Mouse (Mus musculus): ENCODE measurements around the gene Acap3.

Acap3 gene

DNA sequence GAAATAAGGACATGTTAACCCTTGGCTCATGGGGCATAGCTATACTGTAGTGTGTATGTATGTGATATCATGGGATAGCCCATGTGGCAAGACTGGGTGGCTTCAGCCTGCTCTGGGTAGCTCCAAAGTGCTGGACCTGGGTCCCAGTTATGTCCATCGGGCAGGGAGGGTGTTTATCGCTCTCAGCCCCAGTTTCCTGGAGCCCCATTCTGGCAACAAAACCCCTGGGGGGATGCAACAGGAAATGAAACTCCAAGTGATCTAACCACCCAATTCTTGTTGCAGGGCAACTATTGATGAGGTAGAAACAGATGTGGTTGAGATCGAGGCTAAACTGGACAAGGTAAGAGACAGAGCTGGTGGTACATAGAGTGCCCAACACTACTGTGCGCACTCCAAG is 4.2 kb downstream of the Acap3 start:
- TF ChIP-seq GATA4 (IDR thresholded peaks at IDR 0.05; ENCODE audit: insufficient replicate concordance, low read length) = no peak

DNA sequence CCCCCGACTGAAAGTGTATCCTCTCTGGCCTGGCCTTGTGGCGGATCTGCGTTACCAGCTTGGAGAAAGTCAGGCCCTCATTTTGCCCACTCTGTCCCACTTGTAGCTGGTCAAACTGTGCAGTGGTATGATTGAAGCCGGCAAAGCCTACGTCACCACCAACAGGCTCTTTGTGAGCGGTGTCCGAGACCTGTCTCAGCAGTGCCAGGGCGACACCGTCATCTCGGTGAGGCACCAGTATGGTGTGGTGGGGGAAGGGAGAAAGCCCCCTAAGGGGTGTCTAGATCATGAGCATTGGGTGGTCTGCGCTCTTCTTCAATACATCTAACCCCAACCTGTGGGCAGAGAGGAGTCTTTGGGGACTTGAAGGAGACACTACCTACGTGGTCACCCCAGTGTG is 4.8 kb downstream of the Acap3 start:
- no peak for TF ChIP-seq GATA4 (IDR thresholded peaks at IDR 0.05; ENCODE audit: insufficient replicate concordance, low read length)

DNA sequence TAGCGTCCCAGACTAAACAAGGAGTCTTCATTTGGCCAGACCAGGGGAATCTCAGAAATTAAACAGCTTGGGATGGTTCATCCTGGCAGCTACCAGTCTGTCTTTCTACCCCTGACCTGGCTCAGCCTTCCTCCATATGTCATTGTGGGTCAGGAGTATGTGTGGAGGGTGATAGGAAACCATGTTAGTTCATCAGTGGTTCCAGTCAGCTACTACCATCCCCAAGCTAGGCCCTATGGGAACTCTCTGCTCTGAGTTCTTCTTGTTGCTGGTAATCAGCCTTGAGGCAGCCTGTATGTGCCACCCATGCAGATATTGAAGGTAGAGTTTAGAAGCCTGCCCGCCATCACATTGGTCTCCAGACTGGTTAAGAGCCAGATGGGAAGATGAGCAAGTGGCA is 6.7 kb downstream of the Acap3 start:
- TF ChIP-seq GATA4 (IDR thresholded peaks at IDR 0.05; ENCODE audit: insufficient replicate concordance, low read length) = no peak

DNA sequence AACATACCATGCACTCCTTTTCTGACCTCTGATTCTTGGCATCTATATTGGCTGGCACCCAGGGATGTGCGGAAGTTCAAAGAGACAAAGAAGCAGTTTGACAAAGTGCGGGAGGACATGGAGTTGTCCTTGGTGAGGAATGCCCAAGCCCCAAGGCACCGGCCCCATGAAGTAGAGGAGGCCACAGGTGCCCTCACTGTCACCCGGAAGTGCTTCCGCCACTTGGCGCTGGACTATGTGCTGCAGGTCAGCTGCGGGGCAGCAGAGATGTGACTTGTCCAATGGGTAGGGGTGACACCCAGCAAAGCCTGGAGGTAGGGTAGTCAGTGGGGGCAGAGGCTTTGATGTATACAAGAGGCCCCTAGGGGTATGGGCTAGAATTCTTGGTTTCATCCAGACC is 7.7 kb downstream of the Acap3 start:
- TF ChIP-seq GATA4 (IDR thresholded peaks at IDR 0.05; ENCODE audit: insufficient replicate concordance, low read length) = no peak

DNA sequence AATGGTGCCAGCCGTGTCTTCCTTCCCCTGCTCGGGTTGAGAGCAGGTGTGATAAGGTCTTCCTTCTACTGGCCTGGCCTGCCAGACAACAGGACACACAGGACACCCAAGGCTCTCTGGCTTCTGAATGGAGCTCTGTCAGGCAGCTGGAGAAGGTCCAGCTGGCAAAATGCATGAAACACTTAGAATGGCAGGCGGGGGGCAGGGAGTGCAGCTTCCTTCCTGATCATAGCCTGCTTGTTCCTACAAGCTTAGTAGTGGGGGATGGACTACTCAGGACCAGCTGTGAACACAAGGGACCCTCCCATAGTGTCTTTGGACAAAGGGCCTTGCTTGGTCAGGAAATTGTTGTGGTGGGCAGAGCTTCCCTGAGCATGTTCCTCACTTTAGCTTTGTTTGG is 9.6 kb downstream of the Acap3 start:
- no peak for TF ChIP-seq GATA4 (IDR thresholded peaks at IDR 0.05; ENCODE audit: insufficient replicate concordance, low read length)

DNA sequence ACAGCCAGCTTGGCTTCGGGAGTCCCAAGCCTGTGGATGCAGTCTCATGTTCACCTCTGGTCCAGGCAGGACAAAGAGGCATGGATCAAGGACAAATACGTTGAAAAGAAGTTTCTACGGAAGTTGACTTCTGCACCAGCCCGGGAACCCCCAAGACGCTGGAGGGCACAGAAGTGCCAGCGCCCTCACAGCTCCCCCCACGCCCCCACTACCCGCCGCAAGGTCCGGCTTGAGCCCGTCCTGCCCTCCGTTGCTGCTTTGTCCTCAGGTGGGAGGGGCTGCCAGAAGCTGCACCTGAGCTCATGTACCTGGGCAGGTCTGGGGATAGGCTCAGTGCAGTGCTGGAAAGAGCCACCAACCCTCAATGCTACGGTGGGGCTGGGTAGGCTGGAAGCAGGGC is 11.6 kb downstream of the Acap3 start:
- no peak for TF ChIP-seq GATA4 (IDR thresholded peaks at IDR 0.05; ENCODE audit: insufficient replicate concordance, low read length)

DNA sequence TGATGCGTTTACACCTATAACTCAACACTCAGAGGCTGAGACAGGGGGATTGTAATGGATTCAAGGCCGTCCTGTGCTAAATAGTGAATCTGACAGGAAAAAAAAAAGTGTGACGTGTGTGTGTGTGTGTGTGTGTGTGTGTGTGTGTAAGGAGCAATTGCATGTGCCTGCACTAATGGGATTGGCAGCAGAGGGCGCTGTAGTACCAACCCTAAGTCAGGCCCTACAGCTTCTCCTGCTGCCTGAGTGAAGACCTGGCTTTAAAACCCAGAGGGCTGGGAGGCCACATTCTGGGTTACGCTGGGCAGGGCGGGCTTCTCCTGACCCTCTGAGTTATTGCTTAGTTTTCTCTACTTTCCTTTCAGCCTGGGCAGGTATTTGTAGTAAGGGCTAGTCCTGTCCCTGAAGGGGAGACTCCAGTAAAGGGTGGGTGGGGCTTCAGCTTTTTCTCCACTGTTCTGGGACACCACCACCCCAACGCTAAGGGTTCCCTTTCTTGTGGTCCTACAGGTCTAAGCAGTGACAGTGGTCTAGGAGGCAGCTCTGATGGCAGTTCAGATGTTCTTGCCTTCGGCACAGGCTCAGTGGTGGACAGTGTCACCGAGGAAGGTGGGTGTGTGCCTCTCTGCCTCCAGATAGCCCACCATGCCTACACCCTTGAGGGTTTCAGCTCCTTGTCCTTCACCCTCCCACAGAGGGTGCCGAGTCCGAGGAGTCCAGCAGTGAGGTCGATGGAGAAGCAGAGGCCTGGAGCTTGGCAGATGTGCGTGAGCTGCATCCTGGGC is 12.9 kb downstream of the Acap3 start:
- TF ChIP-seq GATA4 (IDR thresholded peaks at IDR 0.05; ENCODE audit: insufficient replicate concordance, low read length) = no peak

DNA sequence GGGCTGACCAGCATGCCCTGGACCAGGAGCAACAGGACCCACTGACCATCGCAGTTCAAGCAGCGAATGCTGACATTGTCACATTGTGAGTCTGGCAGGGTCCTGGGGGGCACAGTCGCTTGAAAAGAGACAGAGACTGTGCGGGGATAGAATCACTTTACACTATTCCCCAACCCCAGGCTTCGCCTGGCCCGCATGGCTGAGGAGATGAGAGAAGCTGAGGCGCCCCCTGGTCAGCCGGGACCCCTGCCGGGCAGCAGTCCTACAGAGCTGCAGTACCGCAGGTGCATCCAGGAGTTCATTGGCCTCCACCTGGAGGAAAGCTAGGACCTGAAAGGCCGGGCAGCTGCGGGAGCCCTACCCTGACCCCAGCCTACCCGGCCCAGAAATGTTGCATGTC is 14.0 kb downstream of the Acap3 start:
- no peak for TF ChIP-seq GATA4 (IDR thresholded peaks at IDR 0.05; ENCODE audit: insufficient replicate concordance, low read length)

DNA sequence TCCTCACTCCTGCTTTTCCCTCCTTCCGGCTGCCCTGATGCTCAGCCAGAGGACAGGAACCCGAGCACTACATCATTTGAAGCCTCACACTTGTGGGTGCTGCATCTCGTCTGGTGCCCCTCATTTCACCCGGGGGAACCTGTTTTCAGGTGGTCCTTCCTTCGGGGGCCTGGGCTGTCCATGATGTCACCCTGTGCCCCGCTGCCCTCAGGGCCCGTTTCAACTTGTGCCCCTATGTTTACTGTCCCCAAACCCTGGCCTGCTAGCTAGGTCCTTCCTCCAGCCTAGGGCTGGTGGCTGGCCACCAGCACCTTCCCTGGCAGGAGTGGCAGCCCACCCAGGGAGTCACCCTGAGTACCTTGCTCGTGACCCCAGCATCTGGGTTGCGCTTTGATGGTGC is 14.5 kb downstream of the Acap3 start:
- no peak for TF ChIP-seq GATA4 (IDR thresholded peaks at IDR 0.05; ENCODE audit: insufficient replicate concordance, low read length)

DNA sequence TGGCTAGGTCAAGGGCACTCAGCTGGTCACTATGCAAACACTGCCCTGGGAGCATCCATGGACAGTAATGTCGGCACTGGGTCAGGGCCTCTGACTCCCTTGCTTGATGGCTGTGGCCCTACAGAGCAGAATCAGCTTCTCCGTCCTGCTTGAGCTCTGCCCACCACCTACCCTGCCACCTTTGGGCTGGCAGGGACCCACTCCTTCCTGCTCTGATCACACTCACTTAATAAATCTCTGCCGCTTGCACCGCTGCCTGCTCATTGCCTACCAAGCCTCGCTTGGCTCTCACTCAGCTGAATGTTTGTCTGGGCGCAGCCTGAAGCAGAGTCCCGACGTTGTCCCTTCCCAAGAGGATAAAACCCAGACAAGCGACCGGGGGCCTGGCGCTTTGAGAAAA is 15.4 kb downstream of the Acap3 start:
- no peak for TF ChIP-seq GATA4 (IDR thresholded peaks at IDR 0.05; ENCODE audit: insufficient replicate concordance, low read length)

DNA sequence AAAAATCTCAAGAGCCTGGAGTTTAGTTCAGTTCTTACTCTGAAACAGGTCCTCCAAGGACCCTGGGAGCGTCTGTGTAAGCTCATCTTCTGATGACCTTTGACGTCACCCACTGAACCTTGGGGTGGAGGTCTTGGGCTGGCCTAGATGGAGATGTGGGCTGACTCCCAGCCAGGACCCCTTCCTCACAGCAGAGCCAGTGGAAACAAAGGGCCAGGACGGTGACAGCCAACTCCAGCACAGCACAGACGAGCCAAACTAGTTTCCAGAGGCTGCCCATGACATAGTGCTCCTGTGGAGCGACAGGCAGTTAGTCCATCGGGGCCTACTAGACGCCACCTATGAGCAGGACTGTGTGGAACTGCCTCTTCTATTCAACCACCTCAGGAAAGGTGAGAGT is 16.7 kb downstream of the Acap3 start:
- TF ChIP-seq GATA4 (IDR thresholded peaks at IDR 0.05; ENCODE audit: insufficient replicate concordance, low read length) = no peak

DNA sequence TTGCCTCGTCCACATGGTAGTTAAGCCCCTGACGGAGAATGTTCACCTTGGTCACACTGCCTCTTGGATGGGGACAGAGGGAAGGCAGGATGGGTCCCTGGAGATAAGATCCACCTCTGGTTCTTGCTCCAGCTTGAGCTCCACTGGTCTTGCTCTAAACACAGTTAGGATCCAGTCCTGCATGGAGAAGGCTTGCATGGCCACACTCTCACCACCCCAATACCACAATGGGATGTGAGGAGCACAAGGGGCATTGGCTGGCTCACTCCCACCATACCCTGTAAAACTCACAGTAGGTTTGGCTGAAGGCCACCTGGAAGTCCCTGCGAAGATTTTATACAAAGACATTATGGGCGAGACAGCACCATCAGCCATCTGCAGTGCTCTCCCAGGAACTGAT is 17.1 kb downstream of the Acap3 start:
- TF ChIP-seq GATA4 (IDR thresholded peaks at IDR 0.05; ENCODE audit: insufficient replicate concordance, low read length) = no peak

DNA sequence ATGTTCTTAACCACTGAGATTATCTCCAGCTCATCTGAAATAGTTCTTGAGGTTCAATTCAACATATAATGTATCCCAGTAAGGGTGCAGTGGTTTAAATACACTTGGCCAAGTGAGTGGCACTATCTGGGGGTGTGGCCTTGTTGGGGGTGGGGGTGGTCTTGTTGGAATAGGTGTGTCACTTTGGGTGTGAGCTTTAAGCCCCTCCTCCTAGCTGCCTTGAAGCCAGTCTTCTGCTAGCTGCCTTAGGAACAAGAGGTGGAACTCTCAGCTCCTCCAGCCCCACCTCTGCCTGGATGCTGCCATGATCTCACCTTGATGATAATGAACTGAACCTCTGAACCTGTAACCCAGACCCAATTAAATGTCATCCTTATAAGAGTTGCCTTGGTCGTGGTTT is 40.4 kb downstream of the Acap3 start:
- no peak for TF ChIP-seq GATA4 (IDR thresholded peaks at IDR 0.05; ENCODE audit: insufficient replicate concordance, low read length)

DNA sequence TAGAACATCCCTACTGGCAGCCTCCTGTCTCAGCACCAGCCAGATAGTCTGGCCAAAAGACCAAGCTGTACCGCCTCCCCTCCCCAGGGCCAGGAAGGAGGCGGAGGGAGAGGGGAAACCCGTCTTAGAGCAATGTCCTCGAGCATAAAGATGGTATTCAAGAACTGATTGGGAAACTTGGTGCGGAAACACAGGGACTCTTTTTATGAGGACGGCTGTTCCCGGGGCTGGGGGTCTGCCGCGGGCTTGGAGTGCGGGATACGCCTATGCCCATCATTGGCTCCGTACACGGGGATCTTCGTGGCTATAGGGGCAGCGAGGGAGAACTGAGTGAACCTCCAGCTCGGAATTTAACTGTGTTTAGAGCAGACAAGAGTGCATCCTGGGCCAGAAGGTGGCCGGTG is 51.4 kb downstream of the Acap3 start:
- TF ChIP-seq GATA4 (IDR thresholded peaks at IDR 0.05; ENCODE audit: insufficient replicate concordance, low read length) = no peak

DNA sequence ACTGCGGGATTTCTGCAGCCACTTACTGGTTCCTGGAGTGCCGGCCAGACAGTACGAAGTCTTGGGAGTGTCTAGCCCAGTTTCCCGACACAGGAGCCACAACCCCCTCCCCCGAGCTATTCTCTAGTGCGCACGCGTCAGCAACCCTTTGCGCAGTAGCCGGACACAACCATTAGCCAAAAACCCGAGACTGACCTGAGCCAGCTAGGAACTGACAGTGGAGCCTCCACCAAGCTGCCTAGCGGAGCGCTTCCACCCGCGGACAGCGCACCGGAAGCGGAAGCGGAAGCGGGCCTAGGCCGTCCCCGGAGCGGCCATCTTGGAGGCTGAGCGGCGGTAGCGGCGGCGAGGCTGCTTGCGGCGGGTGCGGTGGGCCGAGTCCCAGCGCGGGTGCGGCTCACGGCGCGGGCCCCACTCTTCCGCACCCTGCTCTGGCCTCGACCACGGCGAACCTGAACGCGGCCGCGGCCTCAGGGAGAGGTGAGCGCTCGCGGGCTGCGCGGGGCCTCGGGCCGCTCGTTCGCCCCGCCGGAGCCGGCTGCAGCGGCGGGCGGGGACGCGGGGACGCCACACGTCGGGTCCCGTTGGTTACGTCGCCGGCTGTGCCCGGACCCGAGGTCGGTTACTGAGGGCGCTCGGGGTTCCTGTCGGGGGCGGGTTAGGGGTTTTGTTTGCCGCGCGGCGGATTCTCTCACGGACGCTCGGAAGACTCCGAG is 52.1 kb downstream of the Acap3 start, which contains the start of gene Ube2j2:
Ube2j2 (plus strand) TSS at position 298 of the 716 bp plus-strand sequence.
- TF ChIP-seq GATA4 (IDR thresholded peaks at IDR 0.05; ENCODE audit: insufficient replicate concordance, low read length) = peak; percentile 75; the same call in 1 of the 2 replicates

DNA sequence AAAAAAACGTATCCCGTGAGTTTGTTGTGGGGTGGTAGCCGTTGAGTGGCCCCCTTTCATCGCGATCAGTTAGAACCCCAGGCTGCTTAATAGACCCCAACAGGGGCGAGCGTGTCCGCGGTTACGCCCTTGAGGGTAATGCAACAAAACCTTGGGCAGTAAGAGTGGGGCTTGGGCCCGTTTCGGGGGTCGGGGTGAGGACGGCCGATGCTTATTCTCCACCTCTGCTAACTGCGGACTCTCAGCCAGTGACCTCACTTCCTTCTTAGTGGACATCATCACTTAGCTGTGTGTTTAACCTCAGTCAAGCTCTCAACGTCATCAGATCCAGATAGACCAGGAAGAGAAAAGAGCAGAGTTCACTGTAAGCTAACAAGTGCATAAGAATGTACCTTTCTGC is 52.6 kb downstream of the Acap3 start:
- TF ChIP-seq GATA4 (IDR thresholded peaks at IDR 0.05; ENCODE audit: insufficient replicate concordance, low read length) = no peak
